Mouse (Mus musculus) myocyte (in vitro differentiated cells): ENCODE measurements at regions not wholly inside any gene's neighbourhood (a gene's known extent, or its start where the extent isn't known, plus 50 kb on each side); places are given as distances from the start of the nearest gene placed in this dataset.
"Not testable (repeated sequence)": the region's sequence is repeated elsewhere in the genome, so short reads cannot be mapped to it uniquely, and the experiment has no call there.

ENCODE experiments used
- H3K27me3 ChIP-seq: one replicate; pipeline ENCODE4 v1.6.1; 2011; ENCODE audit not compliant: control insufficient read depth, insufficient read depth, insufficient read length
- H3K36me3 ChIP-seq: one replicate; pipeline ENCODE4 v1.6.1; 2011; ENCODE audit not compliant: control insufficient read depth, insufficient read depth
- H3K4me2 ChIP-seq: one replicate; pipeline ENCODE4 v1.6.1; 2011; ENCODE audit warnings: low read depth, control low read depth
- H3K4me3 ChIP-seq: one replicate; pipeline ENCODE4 v1.5.1; 2011; ENCODE audit warnings: mild to moderate bottlenecking, control low read depth, moderate library complexity
- H3K79me2 ChIP-seq: one replicate; pipeline ENCODE4 v1.6.1; 2011; ENCODE audit not compliant: control insufficient read depth, insufficient read depth
- H3ac ChIP-seq: one replicate; pipeline ENCODE4 v1.6.1; 2011; ENCODE audit not compliant: control insufficient read depth, insufficient read length
- CEBPB ChIP-seq: IDR thresholded peaks from 2 replicates; pipeline ENCODE4 v1.6.1; 2011; ENCODE audit warnings: mild to moderate bottlenecking, moderate library complexity; ENCODE audit not compliant: poor library complexity, insufficient read depth, severe bottlenecking
- E2F4 ChIP-seq: IDR thresholded peaks from one replicate; pipeline ENCODE4 v1.6.1; 2011; ENCODE audit warnings: mild to moderate bottlenecking, control low read depth, moderate library complexity; ENCODE audit not compliant: insufficient read depth
- MAX ChIP-seq: IDR thresholded peaks from one replicate; pipeline ENCODE4 v1.6.1; 2011; ENCODE audit warnings: low read depth, mild to moderate bottlenecking, control low read depth
- MYOD1 ChIP-seq, 3 experiments: IDR thresholded peaks; one replicate each; pipeline ENCODE4 v1.6.1; 2011; ENCODE audit warnings: control low read depth in 2 of 3, low read depth in 2 of 3, mild to moderate bottlenecking in 2 of 3, moderate library complexity in 1 of 3; ENCODE audit not compliant: insufficient read length in 2 of 3, control insufficient read depth in 1 of 3
- MYOG ChIP-seq, 3 experiments: IDR thresholded peaks; one replicate each; pipeline ENCODE4 v1.6.1; 2011; ENCODE audit warnings: control low read depth in 2 of 3, low read depth in 2 of 3, mild to moderate bottlenecking in 2 of 3; ENCODE audit not compliant: insufficient read length in 2 of 3, control insufficient read depth in 1 of 3, insufficient read depth in 1 of 3
- POLR2A ChIP-seq: IDR thresholded peaks from one replicate; pipeline ENCODE4 v1.6.1; 2011; ENCODE audit warnings: low read depth, mild to moderate bottlenecking, control low read depth, moderate library complexity; ENCODE audit not compliant: insufficient read length
- POLR2AphosphoS2 ChIP-seq: IDR thresholded peaks from one replicate; pipeline ENCODE4 v1.6.1; 2011; ENCODE audit warnings: low read depth, control low read depth; ENCODE audit not compliant: insufficient read length
- REST ChIP-seq: IDR thresholded peaks from one replicate; pipeline ENCODE4 v1.6.1; 2011; ENCODE audit warnings: mild to moderate bottlenecking, control low read depth, moderate library complexity; ENCODE audit not compliant: insufficient read depth, insufficient read length
- SRF ChIP-seq: IDR thresholded peaks from one replicate; pipeline ENCODE4 v1.6.1; 2011; ENCODE audit warnings: low read depth; ENCODE audit not compliant: control insufficient read depth, insufficient read length
- TCF12 ChIP-seq: IDR thresholded peaks from one replicate; pipeline ENCODE4 v1.6.1; 2011; ENCODE audit warnings: mild to moderate bottlenecking, control low read depth; ENCODE audit not compliant: poor library complexity, insufficient read depth, severe bottlenecking
- TCF3 ChIP-seq: IDR thresholded peaks from one replicate; pipeline ENCODE4 v1.6.1; 2011; ENCODE audit warnings: low read depth, control low read depth; ENCODE audit not compliant: insufficient read length
- USF1 ChIP-seq: IDR thresholded peaks from one replicate; pipeline ENCODE4 v1.6.1; 2011; ENCODE audit warnings: low read depth, mild to moderate bottlenecking, control low read depth, moderate library complexity

DNA sequence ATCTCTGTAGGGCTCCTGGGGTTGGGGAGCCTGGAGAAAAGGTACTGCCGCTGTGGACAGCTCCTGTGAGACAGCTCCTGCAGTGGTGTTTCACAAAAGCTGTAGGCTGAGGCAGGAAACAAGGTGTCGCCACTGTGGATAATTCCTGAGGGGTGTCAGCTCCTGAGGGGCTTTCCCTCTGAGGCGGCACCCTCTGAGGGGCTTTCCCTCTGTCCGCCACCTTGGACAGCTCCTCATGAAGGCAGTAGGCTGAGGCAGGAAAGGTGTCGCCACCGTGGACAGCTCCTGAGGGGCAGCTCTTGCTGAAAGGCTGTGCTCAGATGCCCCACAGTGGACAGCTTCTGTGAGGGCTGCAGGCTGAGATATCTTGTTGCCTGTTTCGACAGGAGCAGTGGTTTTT lies 127.1 kb downstream of the Cyld start:
- Histone ChIP-seq H3K4me2 (no peak overlapping the region), H3K4me3 (no peak overlapping the region), H3K36me3 (no peaks in the 10 kb centered on the region), H3K27me3 (no peaks in the 10 kb centered on the region), H3K79me2 (no peaks in the 10 kb centered on the region), H3ac (no peak overlapping the region)
- TF ChIP-seq SRF = no peak
- TF ChIP-seq CEBPB = no peak
- TF ChIP-seq REST = peak; percentile 91
- no peak for TF ChIP-seq POLR2AphosphoS2
- TF ChIP-seq TCF3 = no peak
- no peak for TF ChIP-seq POLR2A

DNA sequence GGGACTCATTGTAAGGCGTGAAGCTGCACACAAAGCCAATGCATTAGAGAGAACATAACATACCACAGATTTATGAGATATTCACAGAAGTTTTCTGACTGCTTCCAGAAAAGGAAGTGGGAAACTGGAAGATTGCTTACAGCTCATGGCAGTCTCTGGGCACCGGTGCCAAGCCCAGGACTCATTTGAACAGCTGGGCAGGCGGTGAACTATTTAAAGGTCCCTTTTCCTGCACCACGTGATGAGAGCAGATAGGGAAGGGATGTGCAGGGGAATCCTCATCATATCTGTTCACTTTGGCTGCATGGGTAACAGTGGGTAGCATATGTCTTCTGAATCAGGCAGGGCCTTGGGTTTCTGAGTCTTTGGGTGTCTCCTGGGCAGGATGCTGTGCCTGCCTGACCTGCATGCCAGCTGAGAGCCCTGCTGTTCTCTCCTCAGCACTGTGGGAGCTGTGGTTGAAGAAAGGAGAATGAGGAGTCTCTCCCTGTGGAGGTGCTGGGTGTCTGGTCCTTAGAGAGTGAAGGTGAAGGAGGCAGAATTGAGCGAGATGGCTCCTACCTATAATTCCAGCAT lies 123.5 kb downstream of the Cyld start:
- H3K4me3 ChIP-seq = no peak overlapping the region
- TF ChIP-seq MYOD1 (IDR thresholded peaks at IDR 0.05; ENCODE audit: control insufficient read depth in 1 of 3, insufficient read length in 2 of 3, low read depth in 2 of 3) = peak; percentile 33 to 62 (median 58)
- TF ChIP-seq TCF3 = no peak
- peak; percentile 90 for TF ChIP-seq USF1
- TF ChIP-seq POLR2A = no peak
- H3K79me2 ChIP-seq = no peaks in the 10 kb centered on the region
- H3K27me3 ChIP-seq = peaks cover 26% of the 10 kb centered on the region
- no peak overlapping the region for H3ac ChIP-seq
- H3K36me3 ChIP-seq = no peaks in the 10 kb centered on the region
- H3K4me2 ChIP-seq = peak overlapping the region; percentile 52

GRCm38 (mm10) chr8:88816461-88816860 lies 119.6 kb downstream of the Cyld start:
- TF ChIP-seq MAX = no peak
- no peak for TF ChIP-seq USF1
- TF ChIP-seq POLR2AphosphoS2 = no peak
- no peak for TF ChIP-seq TCF3
- H3K4me3 ChIP-seq = no peak overlapping the region
- no peaks in the 10 kb centered on the region for H3K36me3 ChIP-seq

DNA sequence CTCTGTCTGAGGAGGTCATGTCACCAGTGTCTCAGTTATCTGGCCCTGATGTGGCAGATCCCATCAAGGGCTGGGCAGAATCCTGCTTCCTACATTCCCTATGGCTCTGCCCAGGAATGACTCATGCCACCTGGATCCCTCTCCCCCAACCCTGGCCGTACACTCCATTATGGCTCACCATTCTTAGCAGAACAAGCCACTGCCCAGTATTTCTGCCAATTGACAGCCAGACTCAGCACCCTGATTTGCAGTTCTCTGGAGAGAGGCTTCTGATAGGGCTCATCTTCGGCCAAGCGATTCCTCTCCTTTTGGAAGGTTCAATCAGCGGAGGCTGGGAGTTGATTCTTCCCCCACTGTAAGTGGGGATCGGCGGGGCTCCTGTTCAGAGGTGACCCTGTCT lies 117.4 kb downstream of the Cyld start:
- Histone ChIP-seq H3ac (no peak overlapping the region), H3K36me3 (no peaks in the 10 kb centered on the region), H3K27me3 (peaks cover 52% of the 10 kb centered on the region), H3K4me3 (no peak overlapping the region), H3K4me2 (no peak overlapping the region), H3K79me2 (no peaks in the 10 kb centered on the region)
- TF ChIP-seq E2F4 (no peak), TCF12 (no peak), MYOG (IDR thresholded peaks at IDR 0.05; ENCODE audit: control insufficient read depth in 1 of 3, insufficient read depth in 1 of 3, insufficient read length in 2 of 3, low read depth in 2 of 3) (no peak), REST (no peak), TCF3 (no peak), POLR2AphosphoS2 (no peak), POLR2A (no peak), USF1 (no peak), MAX (no peak), MYOD1 (IDR thresholded peaks at IDR 0.05; ENCODE audit: control insufficient read depth in 1 of 3, insufficient read length in 2 of 3, low read depth in 2 of 3) (no peak), SRF (no peak), CEBPB (no peak)

More at GRCm38 (mm10) chr8:88816461-88816860, 119.6 kb downstream of the Cyld start:
- Histone ChIP-seq H3ac (no peak overlapping the region), H3K27me3 (peaks cover 52% of the 10 kb centered on the region), H3K79me2 (no peaks in the 10 kb centered on the region), H3K4me2 (no peak overlapping the region)

DNA sequence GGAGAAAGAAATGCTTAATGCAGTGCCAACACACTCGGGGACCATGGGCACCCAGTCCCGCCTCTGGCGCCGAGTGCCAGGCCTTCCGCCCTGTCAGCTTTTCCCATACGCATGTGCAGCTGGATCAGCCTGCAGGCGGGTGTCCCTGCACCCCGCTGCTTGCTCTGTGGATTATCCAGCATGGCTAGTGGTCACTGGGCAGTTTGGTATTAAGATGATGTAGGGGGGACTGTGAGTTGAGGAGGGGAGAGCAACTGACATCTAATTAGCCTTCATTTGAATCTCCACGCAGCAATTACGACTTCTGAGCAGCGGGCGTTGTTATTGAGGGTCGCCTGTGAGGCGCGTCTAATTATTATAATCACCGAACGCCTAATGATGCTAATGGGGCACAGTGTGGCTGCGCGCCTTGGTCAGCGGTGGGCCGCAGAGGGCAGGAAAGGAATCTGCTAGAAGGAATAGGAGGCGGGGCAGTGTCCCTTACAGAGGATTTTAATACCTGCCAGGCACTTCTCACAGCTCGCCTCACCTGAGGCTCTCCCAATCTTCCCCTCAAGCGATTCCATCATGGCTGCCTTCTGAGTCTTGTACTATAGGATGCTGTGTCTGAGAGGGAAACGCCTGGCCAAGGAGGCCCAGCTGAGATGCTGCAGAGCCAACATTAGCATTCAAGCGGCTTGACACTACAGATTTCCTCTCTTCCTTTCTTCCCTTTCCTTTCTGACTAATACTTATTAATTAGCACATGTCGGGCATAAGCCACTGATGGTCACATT lies 116.3 kb downstream of the Cyld start:
- no peak overlapping the region for H3K4me2 ChIP-seq
- peaks cover 49% of the 10 kb centered on the region for H3K27me3 ChIP-seq
- no peak overlapping the region for H3K4me3 ChIP-seq
- no peaks in the 10 kb centered on the region for H3K79me2 ChIP-seq
- no peaks in the 10 kb centered on the region for H3K36me3 ChIP-seq
- H3ac ChIP-seq = no peak overlapping the region
- no peak for TF ChIP-seq MAX
- TF ChIP-seq POLR2A = no peak
- TF ChIP-seq MYOG (IDR thresholded peaks at IDR 0.05; ENCODE audit: control insufficient read depth in 1 of 3, insufficient read depth in 1 of 3, insufficient read length in 2 of 3, low read depth in 2 of 3) = no peak
- TF ChIP-seq USF1 = no peak
- TF ChIP-seq MYOD1 (IDR thresholded peaks at IDR 0.05; ENCODE audit: control insufficient read depth in 1 of 3, insufficient read length in 2 of 3, low read depth in 2 of 3) = no peak
- no peak for TF ChIP-seq POLR2AphosphoS2
- TF ChIP-seq E2F4 = no peak
- no peak for TF ChIP-seq SRF
- TF ChIP-seq TCF12 = no peak
- no peak for TF ChIP-seq CEBPB
- no peak for TF ChIP-seq TCF3
- no peak for TF ChIP-seq REST

GRCm38 (mm10) chr8:88806851-88807250 lies 110.0 kb downstream of the Cyld start:
- not testable (repeated sequence) for H3ac ChIP-seq, H3K27me3 ChIP-seq, H3K79me2 ChIP-seq, H3K36me3 ChIP-seq, H3K4me2 ChIP-seq, H3K4me3 ChIP-seq
